ENCODE assay signal across 8 mouse cellular contexts in genomic region chr6:56808656-56809055, GRCm38 (mm10). TPM values are rescaled to one million over a fixed set of nuclear protein-coding genes. Genes with fewer than 3 reads are reported as not detected.
DNase-seq lines count a peak whose midpoint lies in the region; ATAC-seq and TF ChIP-seq lines count a peak whose summit lies in the region.

No protein-coding gene starts in this region.

- ATAC-seq in G1E (ENCODE audit: extremely low read depth, insufficient number of reproducible peaks, low FRiP score, poor library complexity, severe bottlenecking), result peak; percentile 75
- ATAC-seq in heart, embryonic 11.5 days (replicated peaks; ENCODE audit: insufficient number of reproducible peaks, low FRiP score, low TSS enrichment), result 0 out of 2 replicates have a peak, but pooled peaks have one; percentile 35
- ATAC-seq in kidney, embryonic 16.5 days (ENCODE audit: low FRiP score, low TSS enrichment), result peak; percentile 89
- ATAC-seq in liver, postnatal 0 days, result peak; percentile 68
- ATAC-seq in neutrophil, adult 5-6 weeks (ENCODE audit: extremely low read depth, insufficient number of reproducible peaks, low FRiP score, poor library complexity, severe bottlenecking), result peak; percentile 96

- no peak overlapping the region for H3K4me2 ChIP-seq in heart, embryonic 11.5 days
- no peak overlapping the region for H3K4me2 ChIP-seq in kidney, embryonic 16.5 days (replicated peaks; ENCODE audit: low read depth, low read length)
- H3K4me2 ChIP-seq in liver, postnatal 0 days (ENCODE audit: low read depth, low read length), result no peak overlapping the region

- no peak overlapping the region for H3K9ac ChIP-seq in heart, embryonic 11.5 days (ENCODE audit: low read depth, low read length)
- no peak overlapping the region for H3K9ac ChIP-seq in kidney, embryonic 16.5 days (replicated peaks; ENCODE audit: low read length)
- H3K9ac ChIP-seq in liver, postnatal 0 days (replicated peaks), result no peak overlapping the region

- 13% methylated on average over 3 of the region's 3 CpGs for WGBS in heart, embryonic 11.5 days (ENCODE audit: insufficient replicate concordance)
- WGBS in kidney, embryonic 16.5 days, result 7% methylated on average over 3 of the region's 3 CpGs
- 13% methylated on average over 3 of the region's 3 CpGs for WGBS in liver, postnatal 0 days (ENCODE audit: insufficient replicate concordance)

- peaks cover 7% of the 10 kb centered on the region for H3K4me1 ChIP-seq in G1E (ENCODE audit: insufficient read depth, low read depth, low read length)
- H3K4me1 ChIP-seq in heart, embryonic 11.5 days (ENCODE audit: control insufficient read depth, insufficient read depth, low read length), result no peaks in the 10 kb centered on the region
- H3K4me1 ChIP-seq in kidney, embryonic 16.5 days (ENCODE audit: insufficient read depth, low read length), result no peaks in the 10 kb centered on the region
- no peaks in the 10 kb centered on the region for H3K4me1 ChIP-seq in liver, postnatal 0 days (ENCODE audit: insufficient read depth)

- no peak overlapping the region for H3K4me3 ChIP-seq in G1E (ENCODE audit: low read depth, low read length)
- H3K4me3 ChIP-seq in heart, embryonic 11.5 days (ENCODE audit: low read depth, low read length), result no peak overlapping the region
- H3K4me3 ChIP-seq in kidney, embryonic 16.5 days (ENCODE audit: low read length), result no peak overlapping the region
- H3K4me3 ChIP-seq in liver, postnatal 0 days (ENCODE audit: low read depth, low read length), result no peak overlapping the region

- no peaks in the 10 kb centered on the region for H3K9me3 ChIP-seq in G1E (replicated peaks)
- no peaks in the 10 kb centered on the region for H3K9me3 ChIP-seq in heart, embryonic 11.5 days (replicated peaks; ENCODE audit: control insufficient read depth, low read length)
- no peaks in the 10 kb centered on the region for H3K9me3 ChIP-seq in kidney, embryonic 16.5 days (ENCODE audit: low read length)
- no peaks in the 10 kb centered on the region for H3K9me3 ChIP-seq in liver, postnatal 0 days (ENCODE audit: low read length)

- no peak overlapping the region for H3K27ac ChIP-seq in heart, embryonic 11.5 days (ENCODE audit: low read depth, low read length)
- no peak overlapping the region for H3K27ac ChIP-seq in kidney, embryonic 16.5 days (ENCODE audit: low read length)
- H3K27ac ChIP-seq in liver, postnatal 0 days (ENCODE audit: low read depth), result no peak overlapping the region

- intact Hi-C loops in gastrocnemius, postnatal 14 days (cut with DNase I; ENCODE audit: low total_unique reads), result loop anchor here (5.0 kb wide), 1 partner anchor 99 kb away; no protein-coding TSS in a partner anchor

- no peaks in the 10 kb centered on the region for H3K36me3 ChIP-seq in G1E (replicated peaks)
- no peaks in the 10 kb centered on the region for H3K36me3 ChIP-seq in heart, embryonic 11.5 days (ENCODE audit: control insufficient read depth, insufficient read depth, low read length)
- H3K36me3 ChIP-seq in kidney, embryonic 16.5 days (ENCODE audit: insufficient read depth, low read length), result no peaks in the 10 kb centered on the region
- H3K36me3 ChIP-seq in liver, postnatal 0 days (replicated peaks; ENCODE audit: insufficient read depth, low read length), result no peaks in the 10 kb centered on the region

- DNase-seq in gastrocnemius, adult 18-20 months (ENCODE audit: low spot score), result peak; percentile 58
- no peak for DNase-seq in gastrocnemius, postnatal 14 days
- peak; percentile 32 for DNase-seq in G1E (ENCODE audit: low spot score)
- peak; percentile 10 to 53 for DNase-seq in cerebellum, postnatal 36 days
- DNase-seq in liver, postnatal 0 days, result peak; percentile 21

- TF ChIP-seq CTCF in G1E (IDR thresholded peaks at IDR 0.05; ENCODE audit: low read depth, low read length), result peak; percentile 33; the same call in 1 of the 2 replicates
- TF ChIP-seq CTCF in liver, postnatal 0 days (IDR thresholded peaks at IDR 0.05; ENCODE audit: low read depth), result peak; percentile 92

- TF ChIP-seq EP300 in liver, postnatal 0 days (IDR thresholded peaks at IDR 0.05; ENCODE audit: low read depth), result no peak

- H3K27me3 ChIP-seq in G1E (ENCODE audit: insufficient read depth, low read length), result peaks cover 27% of the 10 kb centered on the region
- no peaks in the 10 kb centered on the region for H3K27me3 ChIP-seq in heart, embryonic 11.5 days (ENCODE audit: control insufficient read depth, insufficient read depth, low read length)
- H3K27me3 ChIP-seq in kidney, embryonic 16.5 days (ENCODE audit: insufficient read depth, low read length), result no peaks in the 10 kb centered on the region
- no peaks in the 10 kb centered on the region for H3K27me3 ChIP-seq in liver, postnatal 0 days (ENCODE audit: insufficient read depth, low read length)

RNA-seq across cellular contexts. Expression of gene Kbtbd2, which starts 11.0 kb away (rescaled TPM):
- 10 to 100 TPM; 23.6 to 24.6 TPM for total RNA-seq in gastrocnemius, adult 18-20 months (2021)
- 10 to 100 TPM; 19.0 to 20.1 TPM for total RNA-seq in gastrocnemius, postnatal 14 days (2021)
- 42.9 and 48.5 TPM in 2 replicates for total RNA-seq in G1E (2014; fragmentation: Nextera tagmentation)
- total RNA-seq in G1E (2017), result 44.8 and 53.5 TPM in 2 replicates
- 3.0 and 3.8 TPM in 2 replicates for polyA plus RNA-seq in G1E (2012)
- polyA plus RNA-seq in heart, embryonic 11.5 days (2014; fragmentation: Nextera tagmentation; extraction: Ambion mirVana), result 31.7 and 34.0 TPM in 2 replicates
- 24.8 and 31.4 TPM in 2 replicates for polyA plus RNA-seq in kidney, embryonic 16.5 days (2015; fragmentation: Nextera tagmentation; extraction: Ambion mirVana)
- polyA plus RNA-seq in liver, postnatal 0 days (2015; fragmentation: Nextera tagmentation; extraction: Ambion mirVana), result 8.3 and 9.8 TPM in 2 replicates
- total RNA-seq in neutrophil, adult 5-6 weeks (2017), result 50.0 and 60.5 TPM in 2 replicates

RNA-seq across cellular contexts. Expression of gene Fkbp9, which starts 23.2 kb away (rescaled TPM):
- total RNA-seq in gastrocnemius, adult 18-20 months (2021), result 10 to 100 TPM; 53.9 to 54.6 TPM
- total RNA-seq in gastrocnemius, postnatal 14 days (2021), result 10 to 100 TPM; 78.4 to 90.1 TPM
- total RNA-seq in G1E (2014; fragmentation: Nextera tagmentation) (not detected in 2 replicates), G1E (2017) (0.05 and 0.06 TPM in 2 replicates)
- polyA plus RNA-seq in G1E (2012), result not detected in 2 replicates
- 114 and 142 TPM in 2 replicates for polyA plus RNA-seq in heart, embryonic 11.5 days (2014; fragmentation: Nextera tagmentation; extraction: Ambion mirVana)
- polyA plus RNA-seq in kidney, embryonic 16.5 days (2015; fragmentation: Nextera tagmentation; extraction: Ambion mirVana), result 132 and 145 TPM in 2 replicates
- polyA plus RNA-seq in liver, postnatal 0 days (2015; fragmentation: Nextera tagmentation; extraction: Ambion mirVana), result 16.3 and 17.9 TPM in 2 replicates
- 0.47 TPM in 1 of 2 replicates, not detected in the other for total RNA-seq in neutrophil, adult 5-6 weeks (2017)

Comparison
In these comparisons a context has a peak if more than half of its experiments do, and no peak if none do; other contexts are left out.
1. ATAC-seq: peak in every context shown above with its lines; median percentile 96 in neutrophil, adult 5-6 weeks; 89 in kidney, embryonic 16.5 days; 75 in G1E; 68 in liver, postnatal 0 days; 35 in heart, embryonic 11.5 days.
2. RNA of gene Fkbp9, which starts 23.2 kb away (total RNA-seq): 78.4 to 90.1 TPM in gastrocnemius, postnatal 14 days and 53.9 to 54.6 TPM in gastrocnemius, adult 18-20 months; 0.47 TPM in neutrophil, adult 5-6 weeks and 0.05 to 0.06 TPM in G1E; every median in the first group is over 10 times any median in the second.